Comparison of ENCODE assay signal across 1 mouse cellular context in genomic region chr7:126356793-126357591, GRCm38 (mm10).
TF ChIP-seq lines count a peak whose summit lies in the region.

No protein-coding gene starts in this region.

TF ChIP-seq in MEL, 35 proteins besides CTCF, POLR2A, EP300 and RAD21 (continued from another document):
- TF ChIP-seq MEF2A (IDR thresholded peaks at IDR 0.05; ENCODE audit: extremely low read depth, insufficient replicate concordance, low read depth, low read length, poor library complexity, severe bottlenecking): 0 out of 2 replicates have a peak, but pooled peaks have one; percentile 12
- no peak; the same call in 1 of the 2 replicates for TF ChIP-seq MAX (IDR thresholded peaks at IDR 0.05; ENCODE audit: low read length)
- peak; percentile 83 for TF ChIP-seq CHD2 (IDR thresholded peaks at IDR 0.05; ENCODE audit: low read length)
- TF ChIP-seq MYB (IDR thresholded peaks at IDR 0.05; ENCODE audit: low read depth, low read length): peak; percentile 46
- TF ChIP-seq ETS1 (IDR thresholded peaks at IDR 0.05; ENCODE audit: low read depth, low read length): peak; percentile 99
- TF ChIP-seq KAT2A (conservative IDR thresholded peaks at IDR 0.05; ENCODE audit: low read depth, low read length): peak; percentile 45
- 0 out of 2 replicates have a peak, but pooled peaks have one; percentile 66 for TF ChIP-seq MAFK (IDR thresholded peaks at IDR 0.05; ENCODE audit: borderline replicate concordance, low read depth, low read length)
